Mouse (Mus musculus) liver, adult (tissue): ENCODE measurements around the gene Gm27029.
A peak's percentile ranks its signal among the peaks of the same experiment; 100 is the strongest.

Experiments
- GATA4 ChIP-seq: IDR thresholded peaks from 2 replicates; pipeline ENCODE4 v1.6.1; 2014; ENCODE audit warnings: mild to moderate bottlenecking, low read length; ENCODE audit not compliant: insufficient replicate concordance

Gm27029 gene

GRCm38 (mm10) chr11:101462141-101462540 is 37.5 kb upstream of the Gm27029 start:
- no peak for TF ChIP-seq GATA4

- TF ChIP-seq GATA4: no peak
These were observed 35.7 kb upstream of the Gm27029 start for GRCm38 (mm10) chr11:101460321-101460720.

- no peak for TF ChIP-seq GATA4
These were observed 35.1 kb upstream of the Gm27029 start for GRCm38 (mm10) chr11:101459716-101460115.

GRCm38 (mm10) chr11:101458217-101458616 is 33.6 kb upstream of the Gm27029 start:
- no peak for TF ChIP-seq GATA4

- TF ChIP-seq GATA4: no peak
These were observed 33.0 kb upstream of the Gm27029 start for GRCm38 (mm10) chr11:101457631-101458030.

- no peak for TF ChIP-seq GATA4
These were observed 31.0 kb upstream of the Gm27029 start for GRCm38 (mm10) chr11:101455627-101456026.

GRCm38 (mm10) chr11:101454702-101455101 is 30.1 kb upstream of the Gm27029 start:
- TF ChIP-seq GATA4: no peak

GRCm38 (mm10) chr11:101452093-101452774 is 27.6 kb upstream of the Gm27029 start:
- TF ChIP-seq GATA4: peak; percentile 21; the same call in 1 of the 2 replicates

GRCm38 (mm10) chr11:101451536-101451935 is 26.9 kb upstream of the Gm27029 start:
- TF ChIP-seq GATA4: no peak

GRCm38 (mm10) chr11:101450394-101450793 is 25.8 kb upstream of the Gm27029 start:
- TF ChIP-seq GATA4: no peak

GRCm38 (mm10) chr11:101448899-101449298 is 24.3 kb upstream of the Gm27029 start:
- no peak for TF ChIP-seq GATA4

- TF ChIP-seq GATA4: peak; percentile 16; the same call in 1 of the 2 replicates
These were observed 23.7 kb upstream of the Gm27029 start, which contains the start of gene Ifi35 for GRCm38 (mm10) chr11:101448274-101448746. Ifi35 (plus strand) TSS chr11:101448407.

GRCm38 (mm10) chr11:101447786-101448185 is 23.2 kb upstream of the Gm27029 start:
- no peak for TF ChIP-seq GATA4

- TF ChIP-seq GATA4: no peak
These were observed 21.7 kb upstream of the Gm27029 start for GRCm38 (mm10) chr11:101446319-101446718.

GRCm38 (mm10) chr11:101442760-101443159 is 18.2 kb upstream of the Gm27029 start:
- TF ChIP-seq GATA4: no peak

GRCm38 (mm10) chr11:101442127-101442693 is 17.6 kb upstream of the Gm27029 start, which contains the start of gene Rpl27:
Rpl27 (plus strand) TSS chr11:101442298.
- TF ChIP-seq GATA4: peak; percentile 44; the same call in 1 of the 2 replicates
